Mouse (Mus musculus) heart, postnatal 0 days (tissue): ENCODE results near the gene Coro2b.

Source experiments
- CTCF ChIP-seq: IDR thresholded peaks from 2 replicates; pipeline ENCODE4 v1.5.1; 2016; ENCODE audit warnings: antibody characterized with exemption, control low read depth, low read depth
- EP300 ChIP-seq: IDR thresholded peaks from 2 replicates; pipeline ENCODE4 v1.6.1; 2016; ENCODE audit warnings: antibody characterized with exemption, low read depth

GRCm38 (mm10) chr9:62370186-62370585 lies 166.7 kb downstream of the Coro2b start:
- TF ChIP-seq CTCF: no peak
- no peak for TF ChIP-seq EP300
